Mouse (Mus musculus): Measurements from ENCODE around the gene P2ry6. TPM values are rescaled to one million over a fixed set of nuclear protein-coding genes. Genes with fewer than 3 reads are reported as not detected.

Gene P2ry6
- total RNA-seq, 2 experiments from 2014 or later: 2.9 to 3.9 TPM

GRCm38 (mm10) chr7:100944306-100944705 is 30.1 kb downstream of the P2ry6 start:
- no peak for DNase-seq (ENCODE audit: low spot score in 2 of 2)

GRCm38 (mm10) chr7:100942789-100943615 is 31.4 kb downstream of the P2ry6 start:
- DNase-seq (ENCODE audit: low spot score in 2 of 2): peak; percentile 77 to 88

GRCm38 (mm10) chr7:100941169-100941568 is 33.3 kb downstream of the P2ry6 start:
- no peak for DNase-seq (ENCODE audit: low spot score in 2 of 2)

GRCm38 (mm10) chr7:100938106-100938505 is 36.3 kb downstream of the P2ry6 start:
- no peak for DNase-seq (ENCODE audit: low spot score in 2 of 2)

- no peak for DNase-seq (ENCODE audit: low spot score in 2 of 2)
Observed at GRCm38 (mm10) chr7:100937481-100937880, 37.0 kb downstream of the P2ry6 start.

GRCm38 (mm10) chr7:100933520-100933919 is 40.9 kb downstream of the P2ry6 start:
- no peak for DNase-seq (ENCODE audit: low spot score in 2 of 2)

GRCm38 (mm10) chr7:100932481-100933007 is 41.9 kb downstream of the P2ry6 start:
- DNase-seq (ENCODE audit: low spot score in 2 of 2): peak; percentile 63 to 82

- peak in 1 of 2 experiments; percentile 59 for DNase-seq (ENCODE audit: low spot score in 2 of 2)
Observed at GRCm38 (mm10) chr7:100931926-100932480, 42.4 kb downstream of the P2ry6 start, which contains the start of gene Arhgef17. TSS of gene Arhgef17 (minus strand) at chr7:100932107.

- DNase-seq (ENCODE audit: low spot score in 2 of 2): no peak
Observed at GRCm38 (mm10) chr7:100931316-100931925, 43.0 kb downstream of the P2ry6 start.

- DNase-seq (ENCODE audit: low spot score in 2 of 2): no peak
Observed at GRCm38 (mm10) chr7:100930619-100931315, 43.7 kb downstream of the P2ry6 start.

GRCm38 (mm10) chr7:100929639-100930303 is 44.7 kb downstream of the P2ry6 start:
- no peak for DNase-seq (ENCODE audit: low spot score in 2 of 2)

GRCm38 (mm10) chr7:100928456-100928855 is 46.0 kb downstream of the P2ry6 start:
- no peak for DNase-seq (ENCODE audit: low spot score in 2 of 2)

GRCm38 (mm10) chr7:100927287-100928000 is 47.0 kb downstream of the P2ry6 start:
- DNase-seq (ENCODE audit: low spot score in 2 of 2): peak in 1 of 2 experiments; percentile 60

- peak; percentile 68 to 88 for DNase-seq (ENCODE audit: low spot score in 2 of 2)
Observed at GRCm38 (mm10) chr7:100926311-100926923, 48.0 kb downstream of the P2ry6 start.

GRCm38 (mm10) chr7:100924674-100925445 is 49.6 kb downstream of the P2ry6 start:
- DNase-seq (ENCODE audit: low spot score in 2 of 2): no peak

- DNase-seq (ENCODE audit: low spot score in 2 of 2): no peak
Observed at GRCm38 (mm10) chr7:100924200-100924599, 50.2 kb downstream of the P2ry6 start.

- DNase-seq (ENCODE audit: low spot score in 2 of 2): peak in 1 of 2 experiments; percentile 42
Observed at GRCm38 (mm10) chr7:100922907-100923306, 51.5 kb downstream of the P2ry6 start.

GRCm38 (mm10) chr7:100921289-100921688 is 53.2 kb downstream of the P2ry6 start:
- DNase-seq (ENCODE audit: low spot score in 2 of 2): no peak

GRCm38 (mm10) chr7:100919809-100920107 is 54.7 kb downstream of the P2ry6 start:
- no peak for DNase-seq (ENCODE audit: low spot score in 2 of 2)

Measured in layer of hippocampus, adult 18-20 months (tissue).